Mouse (Mus musculus): Measurements from ENCODE around the gene Helt. TPM values are rescaled to one million over a fixed set of nuclear protein-coding genes. Genes with fewer than 3 reads are reported as not detected.
"Not testable (repeated sequence)": the region's sequence is repeated elsewhere in the genome, so short reads cannot be mapped to it uniquely, and the experiment has no call there.

Gene Helt
- polyA plus RNA-seq, 1 experiment from 2014 or later = 0.08 TPM

DNA sequence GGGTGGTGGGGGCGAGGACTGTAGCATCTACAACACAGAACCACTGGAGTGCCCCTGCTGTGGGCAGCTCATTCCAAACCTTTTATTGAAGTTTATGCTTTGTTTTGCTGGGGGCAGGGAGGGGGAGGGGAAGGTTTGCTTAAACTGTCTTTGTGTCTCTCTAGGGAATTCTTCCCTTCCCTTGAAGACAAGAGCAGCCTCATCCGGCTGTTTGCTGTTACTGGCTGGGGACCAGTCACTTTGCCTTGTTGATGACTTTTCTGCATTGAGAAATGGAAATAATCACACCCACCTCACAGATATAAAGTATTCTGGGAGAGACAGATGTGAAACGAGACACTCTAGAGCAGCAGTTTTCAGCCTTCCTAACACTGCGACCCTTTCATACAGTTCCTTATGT lies 27.7 kb downstream of the Helt start:
- DNase-seq (no peak), ATAC-seq (ENCODE audit: low read depth) (no peak)
- no peak overlapping the region for H3K27ac ChIP-seq
- no peaks in the 10 kb centered on the region for H3K27me3 ChIP-seq
- no peak overlapping the region for H3K4me3 ChIP-seq (replicated peaks)
- WGBS (ENCODE audit: insufficient replicate concordance) = 60% methylated on average over 4 of the region's 4 CpGs
- H3K9me3 ChIP-seq (replicated peaks) = no peaks in the 10 kb centered on the region
- no peaks in the 10 kb centered on the region for H3K36me3 ChIP-seq
- H3K9ac ChIP-seq = no peak overlapping the region
- H3K4me2 ChIP-seq = no peak overlapping the region
- no peaks in the 10 kb centered on the region for H3K4me1 ChIP-seq (replicated peaks)

DNA sequence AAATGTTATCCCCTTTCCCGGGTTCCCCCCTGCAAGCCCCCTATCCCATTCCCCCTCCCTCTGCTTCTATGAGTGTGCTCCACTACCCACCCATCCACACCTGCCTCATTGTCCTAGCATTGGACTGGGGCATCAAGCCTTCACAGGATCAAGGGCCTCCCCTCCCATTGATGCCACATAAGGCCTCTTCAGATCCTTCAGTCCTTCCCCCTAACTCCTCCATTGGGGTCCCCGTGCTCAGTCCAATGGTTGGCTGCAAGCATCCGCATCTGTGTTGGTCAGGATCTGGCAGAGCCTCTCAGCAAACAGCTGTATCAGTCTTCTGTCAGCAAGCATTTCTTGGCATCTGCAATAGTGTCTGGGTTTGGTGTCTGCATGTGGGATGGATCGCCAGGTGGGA lies 30.3 kb downstream of the Helt start:
- not testable (repeated sequence) for H3K4me3 ChIP-seq (replicated peaks); ATAC-seq (ENCODE audit: low read depth); H3K9me3 ChIP-seq (replicated peaks); H3K27me3 ChIP-seq; H3K4me1 ChIP-seq (replicated peaks); H3K27ac ChIP-seq; H3K36me3 ChIP-seq; H3K4me2 ChIP-seq; DNase-seq; H3K9ac ChIP-seq
- 58% methylated on average over 4 of the region's 4 CpGs for WGBS (ENCODE audit: insufficient replicate concordance)

DNA sequence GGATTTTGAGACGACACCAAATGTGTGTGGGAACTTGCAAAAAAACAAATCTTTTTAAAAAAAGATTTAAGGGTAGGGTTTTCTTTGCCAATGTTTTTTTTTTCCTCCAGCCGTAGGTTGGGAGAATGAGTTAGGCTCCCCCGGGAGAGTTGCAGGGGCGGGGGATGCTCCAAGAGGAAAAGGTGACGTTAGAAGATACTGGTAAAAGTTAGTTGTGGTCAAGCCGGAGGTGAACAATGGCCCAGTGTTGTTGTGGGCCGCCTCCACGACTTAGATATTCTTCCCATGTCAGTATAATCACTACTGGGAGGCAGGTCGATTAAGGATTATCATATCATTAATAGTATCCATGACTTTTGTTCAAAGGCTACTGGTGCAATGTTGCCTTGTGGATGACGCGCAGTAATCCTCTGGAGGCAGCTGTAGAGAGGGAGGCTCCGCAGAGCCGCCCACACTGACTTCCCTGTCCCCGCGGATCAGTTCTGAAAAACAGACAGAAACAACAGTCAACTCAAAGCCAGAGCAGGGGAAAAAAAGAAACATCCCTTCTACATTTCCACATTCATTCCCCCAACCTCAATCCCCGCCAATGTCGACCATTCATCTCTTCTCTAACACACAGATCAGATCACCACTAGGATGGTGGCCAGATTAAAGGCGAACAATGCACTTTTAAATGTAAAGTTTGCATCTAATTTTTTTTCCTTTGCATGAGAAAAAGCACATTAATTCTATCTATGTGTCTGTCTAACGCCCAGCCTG lies 36.4 kb downstream of the Helt start:
- Histone ChIP-seq H3K4me2 (no peak overlapping the region), H3K4me1 (replicated peaks) (no peaks in the 10 kb centered on the region), H3K27ac (no peak overlapping the region), H3K9me3 (replicated peaks) (no peaks in the 10 kb centered on the region), H3K9ac (no peak overlapping the region), H3K27me3 (no peaks in the 10 kb centered on the region), H3K4me3 (replicated peaks) (no peak overlapping the region), H3K36me3 (no peaks in the 10 kb centered on the region)
- WGBS (ENCODE audit: insufficient replicate concordance) = 50% methylated on average over 19 of the region's 19 CpGs
- ATAC-seq (ENCODE audit: low read depth) = no peak
- DNase-seq = no peak

DNA sequence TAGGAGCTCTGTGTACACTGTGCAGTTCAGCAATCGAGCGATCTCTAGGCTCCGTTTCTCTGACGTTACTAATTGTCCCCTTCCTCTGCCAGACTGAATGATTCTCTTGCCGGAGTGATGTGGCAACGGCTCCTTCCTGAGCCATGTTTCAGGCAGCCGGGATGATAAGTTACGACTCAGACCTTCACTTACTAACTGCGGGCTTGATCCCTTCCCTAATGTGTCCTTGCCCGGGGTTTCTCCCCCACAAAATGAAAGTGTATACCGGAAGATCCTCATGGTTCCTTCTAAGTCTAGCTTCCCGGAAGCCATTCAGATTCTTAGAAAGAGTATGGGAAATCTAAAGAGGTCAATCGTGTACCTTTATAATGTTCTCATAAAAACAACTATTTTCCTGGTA lies 42.0 kb downstream of the Helt start:
- H3K27me3 ChIP-seq = no peaks in the 10 kb centered on the region
- no peak overlapping the region for H3K4me2 ChIP-seq
- H3K9ac ChIP-seq = no peak overlapping the region
- H3K9me3 ChIP-seq (replicated peaks) = no peaks in the 10 kb centered on the region
- no peak for DNase-seq
- H3K4me3 ChIP-seq (replicated peaks) = no peak overlapping the region
- no peaks in the 10 kb centered on the region for H3K36me3 ChIP-seq
- H3K27ac ChIP-seq = no peak overlapping the region
- 63% methylated on average over 13 of the region's 13 CpGs for WGBS (ENCODE audit: insufficient replicate concordance)
- ATAC-seq (ENCODE audit: low read depth) = no peak
- no peaks in the 10 kb centered on the region for H3K4me1 ChIP-seq (replicated peaks)

DNA sequence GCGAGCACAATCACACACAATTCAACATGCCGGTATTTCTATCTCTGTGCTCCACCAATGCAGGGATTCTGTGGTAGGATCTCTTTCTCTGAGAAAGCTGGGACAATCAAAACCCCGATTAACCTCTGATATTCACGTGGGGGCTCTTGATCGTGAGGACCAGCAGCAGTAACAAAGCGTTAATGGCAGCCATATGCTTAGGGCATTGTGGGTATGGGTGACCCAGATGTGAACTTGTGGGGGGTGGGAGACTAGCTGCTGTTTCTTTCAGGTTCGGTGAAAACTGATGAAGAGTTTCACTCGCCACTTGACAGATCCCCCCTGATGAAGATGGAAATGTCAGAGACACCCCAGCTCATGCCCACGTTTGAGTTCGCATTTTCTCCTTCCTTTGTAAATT lies 42.9 kb downstream of the Helt start:
- no peaks in the 10 kb centered on the region for H3K27me3 ChIP-seq

DNA sequence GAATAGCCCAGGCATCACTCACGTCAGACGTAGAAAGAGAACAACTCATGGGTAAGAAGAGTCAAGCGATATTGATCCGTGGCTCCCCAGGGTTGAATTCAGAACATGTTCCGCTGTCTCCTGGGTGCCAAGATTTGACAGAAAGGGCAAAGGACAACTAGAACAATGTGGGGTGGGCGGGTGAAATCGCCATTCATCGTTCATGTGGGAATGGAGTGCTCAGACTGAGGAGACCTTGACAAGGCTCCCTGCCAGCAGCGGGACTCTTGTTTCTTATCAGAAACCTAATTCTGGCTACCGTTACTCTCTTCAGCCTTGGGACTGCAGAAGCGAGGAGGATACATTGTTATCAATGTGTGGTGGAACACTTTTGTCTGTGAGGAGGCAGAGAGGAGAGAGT lies 48.1 kb downstream of the Helt start:
- H3K4me2 ChIP-seq = no peak overlapping the region
- H3K4me1 ChIP-seq (replicated peaks) = no peaks in the 10 kb centered on the region; the same call in 1 of the 2 replicates
- H3K36me3 ChIP-seq = no peaks in the 10 kb centered on the region
- no peak overlapping the region for H3K9ac ChIP-seq
- DNase-seq = no peak
- 40% methylated on average over 11 of the region's 11 CpGs for WGBS (ENCODE audit: insufficient replicate concordance)
- ATAC-seq (ENCODE audit: low read depth) = no peak
- H3K27me3 ChIP-seq = 0 out of 2 replicates have a peak, but pooled peaks cover 2% of the 10 kb centered on the region
- H3K27ac ChIP-seq = no peak overlapping the region
- no peaks in the 10 kb centered on the region for H3K9me3 ChIP-seq (replicated peaks)
- no peak overlapping the region for H3K4me3 ChIP-seq (replicated peaks)

More for the DNA sequence above, 42.9 kb downstream of the Helt start:
- Histone ChIP-seq H3K4me3 (replicated peaks) (no peak overlapping the region), H3K9ac (no peak overlapping the region), H3K27ac (no peak overlapping the region), H3K36me3 (no peaks in the 10 kb centered on the region), H3K4me2 (no peak overlapping the region), H3K9me3 (replicated peaks) (no peaks in the 10 kb centered on the region), H3K4me1 (replicated peaks) (no peaks in the 10 kb centered on the region; the same call in 1 of the 2 replicates)
- no peak for ATAC-seq (ENCODE audit: low read depth)
- no peak for DNase-seq
- WGBS (ENCODE audit: insufficient replicate concordance) = 55% methylated on average over 10 of the region's 10 CpGs

DNA sequence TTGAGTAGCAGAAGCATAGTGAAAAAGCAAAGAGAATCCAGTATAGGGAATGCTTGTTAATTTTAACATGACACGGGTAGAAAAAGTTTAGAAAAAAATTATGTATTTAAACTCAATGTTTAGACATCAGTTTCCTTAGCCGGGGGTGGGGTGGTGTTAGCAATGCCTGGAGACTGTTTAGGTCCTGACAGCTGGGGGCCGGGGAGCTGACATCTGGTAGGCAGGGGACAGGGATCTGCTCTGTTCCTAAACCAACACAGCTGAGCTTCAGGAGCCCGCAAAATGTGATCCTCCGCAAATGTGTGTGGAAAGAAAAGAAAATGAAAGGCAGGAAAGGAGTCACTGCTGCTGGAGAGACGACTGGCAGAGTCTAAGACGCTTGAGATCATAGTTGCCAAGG lies 51.5 kb downstream of the Helt start:
- H3K9ac ChIP-seq = no peak overlapping the region
- no peak for DNase-seq

More for the DNA sequence above, 51.5 kb downstream of the Helt start:
- Histone ChIP-seq H3K27me3 (peaks cover 7% of the 10 kb centered on the region; the same call in 1 of the 2 replicates), H3K27ac (no peak overlapping the region), H3K4me2 (no peak overlapping the region), H3K4me3 (replicated peaks) (no peak overlapping the region), H3K9me3 (replicated peaks) (no peaks in the 10 kb centered on the region), H3K4me1 (replicated peaks) (no peaks in the 10 kb centered on the region; the same call in 1 of the 2 replicates), H3K36me3 (no peaks in the 10 kb centered on the region)
- WGBS (ENCODE audit: insufficient replicate concordance) = 62% methylated on average over 7 of the region's 7 CpGs
- no peak for ATAC-seq (ENCODE audit: low read depth)

Other genes starting within 250 kb of the Helt start
- gene Cfap97, start 142.9 kb downstream of the Helt start, polyA plus RNA-seq (2015; fragmentation: Nextera tagmentation; extraction: Ambion mirVana) = 9.2 and 13.3 TPM in 2 replicates
- gene Snx25, start 142.5 kb downstream of the Helt start, polyA plus RNA-seq (2015; fragmentation: Nextera tagmentation; extraction: Ambion mirVana) = 3.7 and 4.4 TPM in 2 replicates
- gene Slc25a4, start 83.4 kb downstream of the Helt start, polyA plus RNA-seq (2015; fragmentation: Nextera tagmentation; extraction: Ambion mirVana) = 124 and 129 TPM in 2 replicates
- gene Acsl1, start 176.4 kb upstream of the Helt start, polyA plus RNA-seq (2015; fragmentation: Nextera tagmentation; extraction: Ambion mirVana) = 41.6 and 52.0 TPM in 2 replicates

All from liver, embryonic 13.5 days (tissue).